Mouse (Mus musculus) megakaryocyte, embryonic 14.5 days (primary cell): ENCODE measurements at regions not wholly inside any gene's neighbourhood (a gene's known extent, or its start where the extent isn't known, plus 50 kb on each side); places are given as distances from the start of the nearest gene placed in this dataset.

ENCODE experiments used
- FLI1 ChIP-seq: IDR thresholded peaks from 2 replicates; pipeline ENCODE4 v1.6.1; 2012; ENCODE audit warnings: low read length, inconsistent platforms, mixed read lengths
- GATA1 ChIP-seq: IDR thresholded peaks from 3 replicates; pipeline ENCODE4 v1.6.1; 2012; ENCODE audit warnings: mixed read lengths, low read length, inconsistent platforms, borderline replicate concordance

- no peak for TF ChIP-seq GATA1
- no peak for TF ChIP-seq FLI1
Observed at GRCm38 (mm10) chr7:95550099-95550498, 620.9 kb upstream of the Tenm4 start.
